Mouse (Mus musculus) thymus, adult 2 months (tissue): ENCODE data around the gene Foxn1. TPM values are rescaled to one million over a fixed set of nuclear protein-coding genes. Genes with fewer than 3 reads are reported as not detected.

Experiments used
- DNase-seq: peaks from one replicate; pipeline ENCODE4 v3.0.0; 2021
- H3K27ac ChIP-seq: fragments of 200-500 bp; 2 replicates; pipeline ENCODE4 v1.5.1; 2012; ENCODE audit warnings: low read length, control low read depth; ENCODE audit not compliant: control insufficient read depth, insufficient read depth
- H3K27me3 ChIP-seq: fragments of 200-500 bp; 2 replicates; pipeline ENCODE4 v1.6.1; 2012; ENCODE audit warnings: mild to moderate bottlenecking, low read length, moderate library complexity, mixed read lengths; ENCODE audit not compliant: control insufficient read depth, insufficient read depth
- H3K36me3 ChIP-seq: fragments of 200-500 bp; 2 replicates; pipeline ENCODE4 v1.6.1; 2012; ENCODE audit warnings: mild to moderate bottlenecking, low read length, moderate library complexity; ENCODE audit not compliant: control insufficient read depth, insufficient read depth
- H3K4me1 ChIP-seq: fragments of 200-500 bp; replicated peaks from 2 replicates; pipeline ENCODE4 v1.6.1; 2012; ENCODE audit warnings: low read length; ENCODE audit not compliant: control insufficient read depth, insufficient read depth
- H3K4me3 ChIP-seq: fragments of 200-500 bp; 2 replicates; pipeline ENCODE4 v1.5.1; 2012; ENCODE audit warnings: mild to moderate bottlenecking, low read length, control low read depth, moderate library complexity; ENCODE audit not compliant: control insufficient read depth, insufficient read depth
- CTCF ChIP-seq: fragments of 200-500 bp; IDR thresholded peaks from 2 replicates; pipeline ENCODE4 v1.5.1; 2012; ENCODE audit warnings: mild to moderate bottlenecking, control low read depth, low read length, moderate library complexity, borderline replicate concordance; ENCODE audit not compliant: control insufficient read depth, poor library complexity, insufficient read depth; ENCODE audit errors: extremely low read depth
- POLR2A ChIP-seq: fragments of 200-500 bp; IDR thresholded peaks from 2 replicates; pipeline ENCODE4 v1.6.1; 2012; ENCODE audit warnings: mild to moderate bottlenecking, low read length, control low read depth, moderate library complexity; ENCODE audit not compliant: control insufficient read depth, poor library complexity, insufficient read depth; ENCODE audit errors: extremely low read depth
- WGBS: fragments of 180-500 bp; shearing (Covaris S2); methylation state at CpG from one replicate; pipeline ENCODE4 v1.1.7; 2018; 5-methylcytosine and 5-hydroxymethylcytosine counted together
- polyA plus RNA-seq: library from polyadenylated mRNA; depleted of rRNA; stranded (reverse); fragments of >200 nt; gene quantifications from 2 replicates; pipeline ENCODE4 v1.2.3, GENCODE M21; 2012

Gene Foxn1
- polyA plus RNA-seq, 1 experiment: 31.3 TPM

DNA sequence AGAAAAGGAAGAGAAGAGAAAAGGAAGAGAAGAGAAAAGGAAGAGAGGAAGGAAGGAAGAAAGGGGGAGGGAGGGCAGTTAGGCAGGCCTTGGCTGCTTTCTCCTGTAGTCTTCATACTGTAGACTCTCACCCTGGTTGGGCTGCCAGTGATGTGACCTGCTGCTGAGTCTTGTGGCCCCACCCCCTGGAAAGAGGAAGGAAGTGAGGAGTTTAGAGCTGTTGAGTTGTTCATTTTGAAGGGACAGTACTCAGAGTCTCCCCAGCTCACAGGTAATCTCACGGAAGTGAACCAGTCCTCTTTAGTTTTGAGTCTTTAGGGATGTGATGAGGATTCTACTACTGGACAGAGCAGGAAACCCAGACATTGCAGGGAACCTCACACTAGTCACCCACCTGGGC lies 33.3 kb downstream of the Foxn1 start:
- no peak for TF ChIP-seq POLR2A
- TF ChIP-seq CTCF: no peak
- 45% methylated on average over 1 of the region's 1 CpGs for WGBS
- Histone ChIP-seq H3K4me3 (no peak overlapping the region), H3K4me1 (no peaks in the 10 kb centered on the region; the same call in 1 of the 2 replicates), H3K36me3 (no peaks in the 10 kb centered on the region), H3K27me3 (no peaks in the 10 kb centered on the region), H3K27ac (no peak overlapping the region)
- DNase-seq: no peak

DNA sequence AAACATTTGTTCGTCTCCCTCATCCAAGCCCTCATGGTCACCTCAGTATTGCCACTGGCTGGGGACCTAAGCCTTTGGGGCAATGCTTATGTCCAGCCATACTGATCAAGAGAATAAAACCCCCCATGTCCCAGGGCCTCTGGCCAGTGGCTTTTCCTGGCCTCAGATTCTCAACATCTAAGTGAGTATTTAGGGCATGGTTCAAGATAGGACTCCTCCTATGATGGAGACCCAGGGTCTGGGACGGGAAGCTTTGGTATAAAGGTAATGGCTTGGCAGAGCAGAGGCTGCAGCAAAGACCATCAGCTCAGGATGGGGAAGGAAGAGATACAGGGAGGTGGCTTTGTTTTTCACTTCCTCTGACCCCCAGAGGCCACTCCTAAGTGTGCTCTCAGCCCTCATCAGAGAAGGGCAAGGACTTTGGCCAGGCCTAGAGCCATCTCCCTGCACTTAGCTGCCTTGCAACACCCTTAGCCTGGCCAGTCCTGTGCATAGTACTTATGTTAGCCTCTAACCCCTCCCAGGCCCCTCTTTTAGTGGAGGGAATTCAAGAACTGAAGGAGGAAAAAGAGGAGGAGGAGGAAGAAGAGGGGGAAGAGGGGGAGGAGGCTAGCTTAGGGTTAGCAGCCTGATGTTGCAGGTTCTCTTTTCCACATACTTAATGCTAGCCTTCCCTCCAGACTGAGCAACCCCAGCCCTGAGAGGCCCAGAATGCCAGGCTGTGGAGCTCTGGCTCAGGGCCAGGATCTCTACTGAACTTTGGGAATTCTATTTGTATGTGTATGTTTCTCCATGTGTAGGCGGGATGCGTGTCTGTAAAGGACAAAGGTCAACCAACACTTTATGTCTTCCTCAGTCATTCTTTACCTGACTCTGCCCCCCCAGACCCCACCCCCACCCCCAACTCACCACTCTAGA lies 36.7 kb downstream of the Foxn1 start:
- WGBS: 96% methylated on average over 4 of the region's 4 CpGs
- TF ChIP-seq POLR2A (no peak), CTCF (no peak)
- no peaks in the 10 kb centered on the region for H3K27me3 ChIP-seq

DNA sequence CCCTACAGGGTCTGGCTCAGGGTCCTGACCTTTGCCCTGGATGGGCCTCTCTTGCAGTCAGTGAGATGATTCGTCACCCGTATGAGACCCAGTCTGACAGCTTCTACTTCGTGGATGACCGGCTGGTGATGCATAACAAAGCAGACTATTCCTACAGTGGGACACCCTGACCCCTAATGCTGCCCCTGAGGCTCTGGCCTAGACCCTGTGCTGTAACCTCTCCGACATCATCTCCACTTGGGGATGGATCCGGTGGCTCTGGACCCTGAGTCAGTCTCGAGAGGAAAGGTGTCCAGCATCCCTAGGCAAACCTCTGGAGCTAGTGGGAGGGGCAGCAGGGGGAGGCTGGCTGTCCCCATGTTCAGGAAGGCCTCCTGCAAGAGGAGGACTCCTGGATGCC lies 37.9 kb downstream of the Foxn1 start:
- DNase-seq: no peak
- no peak for TF ChIP-seq CTCF
- TF ChIP-seq POLR2A: no peak
- WGBS: 87% methylated on average over 7 of the region's 7 CpGs
- Histone ChIP-seq H3K36me3 (no peaks in the 10 kb centered on the region), H3K27me3 (no peaks in the 10 kb centered on the region), H3K27ac (no peak overlapping the region), H3K4me3 (no peak overlapping the region), H3K4me1 (peaks cover 29% of the 10 kb centered on the region)

More for the DNA sequence above, 36.7 kb downstream of the Foxn1 start:
- DNase-seq: no peak
- Histone ChIP-seq H3K4me1 (peaks cover 22% of the 10 kb centered on the region), H3K36me3 (no peaks in the 10 kb centered on the region), H3K4me3 (no peak overlapping the region), H3K27ac (no peak overlapping the region)

DNA sequence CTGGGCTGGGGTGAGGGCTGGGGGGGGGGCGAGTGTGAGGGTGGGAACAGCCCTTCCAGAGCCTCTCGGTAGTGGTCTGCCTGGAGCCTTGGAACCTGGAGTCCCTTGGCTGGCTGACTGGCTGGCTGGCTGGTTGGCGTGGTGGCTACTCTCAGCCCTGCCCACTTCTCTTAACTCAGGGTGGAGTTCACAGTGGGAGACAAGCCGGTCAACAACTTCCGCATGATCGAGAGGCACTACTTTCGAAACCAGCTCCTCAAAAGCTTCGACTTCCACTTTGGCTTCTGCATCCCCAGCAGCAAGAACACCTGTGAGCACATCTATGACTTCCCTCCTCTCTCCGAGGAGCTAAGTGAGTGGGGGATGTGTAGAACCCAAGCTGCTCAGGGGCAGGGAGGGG lies 38.5 kb downstream of the Foxn1 start:
- no peak for DNase-seq
- 86% methylated on average over 9 of the region's 9 CpGs for WGBS
- Histone ChIP-seq H3K27me3 (no peaks in the 10 kb centered on the region), H3K36me3 (no peaks in the 10 kb centered on the region), H3K27ac (no peak overlapping the region), H3K4me3 (no peak overlapping the region), H3K4me1 (peaks cover 29% of the 10 kb centered on the region)
- TF ChIP-seq CTCF (no peak), POLR2A (no peak)

DNA sequence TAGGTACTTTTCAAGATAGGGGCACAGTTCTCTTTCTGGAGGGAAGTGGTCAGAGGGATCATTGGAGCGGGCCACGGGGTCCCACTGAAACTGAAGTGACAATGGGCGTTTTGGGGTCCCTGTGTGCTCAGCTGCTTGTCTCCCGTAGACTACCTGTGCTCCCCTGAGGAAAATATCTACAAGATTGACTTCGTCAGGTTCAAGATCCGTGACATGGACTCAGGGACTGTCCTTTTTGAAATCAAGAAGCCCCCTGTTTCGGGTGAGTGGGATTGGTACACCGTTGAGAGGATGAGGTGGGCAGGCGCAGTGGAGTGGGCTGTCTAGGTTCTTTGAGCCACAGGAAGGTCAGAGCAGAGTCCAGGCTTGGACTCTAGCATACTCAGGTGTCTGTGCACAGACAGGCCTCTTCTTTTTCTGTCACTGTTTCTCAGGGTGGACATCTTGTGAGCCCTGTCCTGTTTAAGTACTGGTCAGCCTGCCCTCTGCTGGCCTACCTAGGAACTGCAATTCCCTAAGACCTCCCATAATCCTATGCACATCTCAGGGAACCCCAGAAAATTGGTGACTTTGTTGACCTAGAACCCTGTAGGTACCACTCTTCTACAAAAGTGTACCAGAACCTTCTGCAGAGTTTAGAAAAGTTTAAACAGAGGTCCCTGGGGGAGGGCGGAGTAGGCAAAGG lies 39.1 kb downstream of the Foxn1 start:
- Histone ChIP-seq H3K36me3 (no peaks in the 10 kb centered on the region), H3K27ac (no peak overlapping the region)
- WGBS: 93% methylated on average over 10 of the region's 10 CpGs

DNA sequence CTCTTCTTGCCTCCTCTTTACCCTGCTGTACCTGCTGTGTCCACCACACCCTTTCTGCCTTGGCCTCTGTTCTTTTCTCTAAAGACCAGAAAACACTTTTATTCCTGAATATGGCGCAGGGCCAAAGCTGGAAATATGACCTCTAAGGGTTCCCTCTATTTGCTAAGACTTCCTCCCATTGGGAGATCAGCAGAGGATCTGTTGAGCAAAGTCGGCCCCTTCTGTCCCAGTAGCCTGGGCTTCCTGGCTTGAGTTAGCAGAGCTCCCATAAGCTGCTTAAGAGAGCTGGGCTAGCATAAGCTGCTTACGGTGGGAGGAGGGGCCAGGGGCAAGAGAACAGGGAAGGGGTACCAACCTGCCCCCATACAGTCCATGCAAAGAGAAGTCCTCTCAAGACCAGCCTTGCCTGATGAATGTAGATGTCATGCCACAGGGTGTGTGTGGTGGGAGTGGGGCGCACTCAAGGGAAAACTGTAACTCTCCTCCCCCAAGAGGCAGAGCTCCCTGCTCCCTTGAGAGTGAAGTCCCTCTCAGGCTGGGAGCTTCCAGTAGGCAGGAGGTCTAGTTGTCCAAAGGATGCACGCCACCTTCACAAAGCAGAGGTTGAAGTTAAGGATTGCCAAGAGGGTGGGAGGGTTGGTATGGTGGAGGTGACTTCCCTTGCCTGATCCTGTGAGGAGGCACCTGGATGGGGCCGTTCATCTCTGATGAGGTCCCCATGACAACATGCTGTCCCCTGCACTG lies 39.9 kb downstream of the Foxn1 start:
- DNase-seq: no peak
- H3K27me3 ChIP-seq: no peaks in the 10 kb centered on the region
- 84% methylated on average over 6 of the region's 6 CpGs for WGBS
- H3K4me3 ChIP-seq: no peak overlapping the region
- TF ChIP-seq POLR2A: no peak
- TF ChIP-seq CTCF: no peak
- H3K36me3 ChIP-seq: no peaks in the 10 kb centered on the region
- no peak overlapping the region; the same call in 1 of the 2 replicates for H3K27ac ChIP-seq
- H3K4me1 ChIP-seq: peaks cover 29% of the 10 kb centered on the region

More for the DNA sequence above, 39.1 kb downstream of the Foxn1 start:
- no peaks in the 10 kb centered on the region for H3K27me3 ChIP-seq
- H3K4me3 ChIP-seq: no peak overlapping the region
- TF ChIP-seq CTCF: no peak; the same call in 1 of the 2 replicates
- H3K4me1 ChIP-seq: peaks cover 29% of the 10 kb centered on the region
- DNase-seq: peak; percentile 65
